Mouse (Mus musculus): ENCODE measurements around the gene Ntrk2. TPM values are rescaled to one million over a fixed set of nuclear protein-coding genes. Genes with fewer than 3 reads are reported as not detected.

Gene Ntrk2
- polyA plus RNA-seq, 1 experiment from 2014 or later: 45.0 TPM

GRCm38 (mm10) chr13:59147976-59148375, 341.6 kb downstream of the Ntrk2 start:
- Histone ChIP-seq H3K9me3 (ENCODE audit: control insufficient read depth, low read length) (no peaks in the 10 kb centered on the region), H3K4me1 (replicated peaks; ENCODE audit: control insufficient read depth, insufficient read depth, low read length) (peaks cover 17% of the 10 kb centered on the region; the same call in 1 of the 2 replicates), H3K4me3 (ENCODE audit: low read depth, low read length) (no peak overlapping the region), H3K9ac (ENCODE audit: low read length) (no peak overlapping the region), H3K27ac (ENCODE audit: low read depth, low read length) (peak overlapping the region; percentile 18; the same call in 1 of the 2 replicates), H3K4me2 (ENCODE audit: low read depth, low read length, severe bottlenecking) (no peak overlapping the region), H3K36me3 (ENCODE audit: control insufficient read depth, insufficient read depth, low read length) (no peaks in the 10 kb centered on the region), H3K27me3 (ENCODE audit: control insufficient read depth, insufficient read depth, low read length) (no peaks in the 10 kb centered on the region)
- ATAC-seq (replicated peaks; ENCODE audit: low FRiP score) (no peak), DNase-seq (ENCODE audit: low spot score) (no peak)
- WGBS: 37% methylated on average over 4 of the region's 4 CpGs

GRCm38 (mm10) chr13:59148793-59149192, 342.4 kb downstream of the Ntrk2 start:
- peaks cover 14% of the 10 kb centered on the region; the same call in 1 of the 2 replicates for H3K4me1 ChIP-seq (replicated peaks; ENCODE audit: control insufficient read depth, insufficient read depth, low read length)
- no peaks in the 10 kb centered on the region for H3K27me3 ChIP-seq (ENCODE audit: control insufficient read depth, insufficient read depth, low read length)
- ATAC-seq (replicated peaks; ENCODE audit: low FRiP score) (no peak), DNase-seq (ENCODE audit: low spot score) (no peak)
- 91% methylated on average over 10 of the region's 10 CpGs for WGBS
- no peak overlapping the region for H3K27ac ChIP-seq (ENCODE audit: low read depth, low read length)
- H3K4me2 ChIP-seq (ENCODE audit: low read depth, low read length, severe bottlenecking): no peak overlapping the region
- no peaks in the 10 kb centered on the region for H3K9me3 ChIP-seq (ENCODE audit: control insufficient read depth, low read length)
- no peak overlapping the region for H3K4me3 ChIP-seq (ENCODE audit: low read depth, low read length)
- no peak overlapping the region for H3K9ac ChIP-seq (ENCODE audit: low read length)
- no peaks in the 10 kb centered on the region for H3K36me3 ChIP-seq (ENCODE audit: control insufficient read depth, insufficient read depth, low read length)

DNA sequence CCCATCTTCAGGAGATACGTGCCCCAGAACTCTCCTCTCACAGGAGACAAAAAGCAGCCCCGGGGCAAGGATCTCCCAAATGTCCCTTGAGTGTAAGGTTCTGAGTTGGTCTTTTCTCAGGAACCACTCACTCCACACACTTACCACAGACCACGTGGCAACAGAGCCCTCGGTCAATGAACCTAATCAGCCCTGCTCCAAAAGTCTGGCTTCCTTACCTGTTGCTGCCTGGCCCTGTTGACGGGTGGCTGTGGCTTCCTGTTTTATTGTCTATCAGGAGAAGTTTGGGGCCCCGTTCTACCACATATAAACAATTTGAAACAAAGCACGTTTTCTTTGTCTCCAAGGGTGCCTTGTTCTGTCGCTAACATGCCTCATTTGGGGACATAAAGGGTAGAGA, 357.6 kb downstream of the Ntrk2 start:
- 88% methylated on average over 8 of the region's 8 CpGs for WGBS
- no peaks in the 10 kb centered on the region for H3K4me1 ChIP-seq (replicated peaks; ENCODE audit: control insufficient read depth, insufficient read depth, low read length)
- DNase-seq (ENCODE audit: low spot score) (no peak), ATAC-seq (replicated peaks; ENCODE audit: low FRiP score) (no peak)
- no peak overlapping the region for H3K4me3 ChIP-seq (ENCODE audit: low read depth, low read length)
- no peaks in the 10 kb centered on the region for H3K9me3 ChIP-seq (ENCODE audit: control insufficient read depth, low read length)
- H3K9ac ChIP-seq (ENCODE audit: low read length): no peak overlapping the region
- H3K27ac ChIP-seq (ENCODE audit: low read depth, low read length): no peak overlapping the region
- H3K27me3 ChIP-seq (ENCODE audit: control insufficient read depth, insufficient read depth, low read length): no peaks in the 10 kb centered on the region
- no peaks in the 10 kb centered on the region for H3K36me3 ChIP-seq (ENCODE audit: control insufficient read depth, insufficient read depth, low read length)
- no peak overlapping the region for H3K4me2 ChIP-seq (ENCODE audit: low read depth, low read length, severe bottlenecking)

- no peak for ATAC-seq (replicated peaks; ENCODE audit: low FRiP score)
- Histone ChIP-seq H3K4me2 (ENCODE audit: low read depth, low read length, severe bottlenecking) (no peak overlapping the region), H3K9ac (ENCODE audit: low read length) (no peak overlapping the region), H3K4me1 (replicated peaks; ENCODE audit: control insufficient read depth, insufficient read depth, low read length) (no peaks in the 10 kb centered on the region), H3K27ac (ENCODE audit: low read depth, low read length) (no peak overlapping the region), H3K27me3 (ENCODE audit: control insufficient read depth, insufficient read depth, low read length) (no peaks in the 10 kb centered on the region), H3K4me3 (ENCODE audit: low read depth, low read length) (no peak overlapping the region), H3K36me3 (ENCODE audit: control insufficient read depth, insufficient read depth, low read length) (no peaks in the 10 kb centered on the region), H3K9me3 (ENCODE audit: control insufficient read depth, low read length) (no peaks in the 10 kb centered on the region)
- 87% methylated on average over 8 of the region's 8 CpGs for WGBS
- DNase-seq (ENCODE audit: low spot score): no peak
These were observed 367.5 kb downstream of the Ntrk2 start for GRCm38 (mm10) chr13:59173840-59174239.

DNA sequence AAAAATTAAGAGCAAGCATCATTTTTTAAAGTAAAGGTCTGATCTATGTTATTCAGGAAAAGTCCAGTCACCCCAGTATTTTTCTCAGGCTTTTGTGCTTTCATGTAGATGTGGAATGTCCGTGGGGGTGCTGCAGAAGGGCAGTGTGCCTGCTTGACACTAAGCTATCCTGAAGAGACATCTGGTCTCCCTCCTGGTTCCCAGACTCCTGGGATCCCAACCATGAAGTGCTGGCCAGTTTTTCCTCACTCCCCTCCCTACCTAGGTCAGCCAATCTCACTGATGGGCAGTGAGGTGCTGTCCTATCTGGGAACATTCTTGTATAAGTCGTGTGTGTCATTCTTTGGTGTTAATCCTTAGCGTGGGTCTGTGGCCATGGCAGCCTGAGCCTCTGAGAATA, 369.7 kb downstream of the Ntrk2 start:
- Histone ChIP-seq H3K4me3 (ENCODE audit: low read depth, low read length) (no peak overlapping the region), H3K9ac (ENCODE audit: low read length) (no peak overlapping the region), H3K4me1 (replicated peaks; ENCODE audit: control insufficient read depth, insufficient read depth, low read length) (no peaks in the 10 kb centered on the region), H3K9me3 (ENCODE audit: control insufficient read depth, low read length) (no peaks in the 10 kb centered on the region), H3K27me3 (ENCODE audit: control insufficient read depth, insufficient read depth, low read length) (no peaks in the 10 kb centered on the region), H3K27ac (ENCODE audit: low read depth, low read length) (no peak overlapping the region), H3K4me2 (ENCODE audit: low read depth, low read length, severe bottlenecking) (no peak overlapping the region), H3K36me3 (ENCODE audit: control insufficient read depth, insufficient read depth, low read length) (no peaks in the 10 kb centered on the region)
- DNase-seq (ENCODE audit: low spot score) (no peak), ATAC-seq (replicated peaks; ENCODE audit: low FRiP score) (no peak)
- 69% methylated on average over 3 of the region's 3 CpGs for WGBS

GRCm38 (mm10) chr13:59176485-59176884, 370.1 kb downstream of the Ntrk2 start:
- Histone ChIP-seq H3K9me3 (ENCODE audit: control insufficient read depth, low read length) (no peaks in the 10 kb centered on the region), H3K27ac (ENCODE audit: low read depth, low read length) (no peak overlapping the region), H3K4me2 (ENCODE audit: low read depth, low read length, severe bottlenecking) (no peak overlapping the region), H3K4me3 (ENCODE audit: low read depth, low read length) (no peak overlapping the region), H3K36me3 (ENCODE audit: control insufficient read depth, insufficient read depth, low read length) (no peaks in the 10 kb centered on the region), H3K9ac (ENCODE audit: low read length) (no peak overlapping the region), H3K27me3 (ENCODE audit: control insufficient read depth, insufficient read depth, low read length) (no peaks in the 10 kb centered on the region), H3K4me1 (replicated peaks; ENCODE audit: control insufficient read depth, insufficient read depth, low read length) (no peaks in the 10 kb centered on the region)
- DNase-seq (ENCODE audit: low spot score): no peak
- WGBS: 84% methylated on average over 9 of the region's 9 CpGs
- no peak for ATAC-seq (replicated peaks; ENCODE audit: low FRiP score)

DNA sequence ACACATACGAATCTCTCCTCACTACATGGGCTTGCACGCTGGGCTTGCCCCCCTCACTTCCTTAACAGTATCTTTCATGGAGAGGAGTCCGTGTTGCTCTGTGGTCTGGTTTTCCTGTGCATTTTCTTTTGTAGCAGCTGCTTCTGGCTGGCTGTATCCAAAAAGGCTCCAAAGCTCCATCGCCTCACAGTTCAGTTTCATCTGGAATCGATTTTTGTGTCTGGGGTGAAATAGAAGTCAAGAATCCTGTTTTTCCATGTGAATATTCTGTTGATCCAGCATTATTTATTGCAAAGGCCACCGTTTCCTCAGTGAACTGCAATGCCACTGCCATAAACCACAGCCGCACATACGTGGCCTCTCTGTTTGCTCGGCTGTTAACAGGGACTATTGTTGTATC, 370.6 kb downstream of the Ntrk2 start:
- Histone ChIP-seq H3K4me1 (replicated peaks; ENCODE audit: control insufficient read depth, insufficient read depth, low read length) (no peaks in the 10 kb centered on the region), H3K36me3 (ENCODE audit: control insufficient read depth, insufficient read depth, low read length) (no peaks in the 10 kb centered on the region), H3K27ac (ENCODE audit: low read depth, low read length) (no peak overlapping the region), H3K27me3 (ENCODE audit: control insufficient read depth, insufficient read depth, low read length) (no peaks in the 10 kb centered on the region), H3K9me3 (ENCODE audit: control insufficient read depth, low read length) (no peaks in the 10 kb centered on the region), H3K4me3 (ENCODE audit: low read depth, low read length) (no peak overlapping the region), H3K9ac (ENCODE audit: low read length) (no peak overlapping the region), H3K4me2 (ENCODE audit: low read depth, low read length, severe bottlenecking) (no peak overlapping the region)
- ATAC-seq (replicated peaks; ENCODE audit: low FRiP score): no peak
- 77% methylated on average over 9 of the region's 9 CpGs for WGBS
- no peak for DNase-seq (ENCODE audit: low spot score)

DNA sequence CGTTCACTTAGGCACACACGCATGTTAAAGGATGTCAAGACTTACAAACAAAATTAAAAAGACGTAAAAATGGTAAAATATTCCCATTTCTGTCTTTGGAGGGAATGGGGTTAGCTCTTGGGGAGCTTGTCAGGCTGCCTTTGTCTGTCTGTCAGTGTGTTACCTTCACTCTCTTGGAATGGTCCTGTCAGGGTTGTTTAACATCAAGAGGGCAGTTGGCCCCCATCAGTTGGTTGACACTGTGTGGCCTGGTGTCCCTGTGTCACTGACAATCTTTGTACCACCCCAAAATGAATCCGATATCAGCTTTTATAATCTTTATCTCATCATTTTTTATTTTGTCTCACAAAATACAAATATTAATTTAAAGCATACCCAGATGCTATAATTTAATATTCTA, 373.6 kb downstream of the Ntrk2 start:
- no peaks in the 10 kb centered on the region for H3K9me3 ChIP-seq (ENCODE audit: control insufficient read depth, low read length)
- no peaks in the 10 kb centered on the region for H3K36me3 ChIP-seq (ENCODE audit: control insufficient read depth, insufficient read depth, low read length)
- no peak overlapping the region for H3K4me3 ChIP-seq (ENCODE audit: low read depth, low read length)
- no peak overlapping the region for H3K27ac ChIP-seq (ENCODE audit: low read depth, low read length)
- H3K27me3 ChIP-seq (ENCODE audit: control insufficient read depth, insufficient read depth, low read length): no peaks in the 10 kb centered on the region
- 92% methylated on average over 4 of the region's 4 CpGs for WGBS
- H3K9ac ChIP-seq (ENCODE audit: low read length): no peak overlapping the region
- no peak for DNase-seq (ENCODE audit: low spot score)
- no peak for ATAC-seq (replicated peaks; ENCODE audit: low FRiP score)
- H3K4me1 ChIP-seq (replicated peaks; ENCODE audit: control insufficient read depth, insufficient read depth, low read length): no peaks in the 10 kb centered on the region
- no peak overlapping the region for H3K4me2 ChIP-seq (ENCODE audit: low read depth, low read length, severe bottlenecking)

DNA sequence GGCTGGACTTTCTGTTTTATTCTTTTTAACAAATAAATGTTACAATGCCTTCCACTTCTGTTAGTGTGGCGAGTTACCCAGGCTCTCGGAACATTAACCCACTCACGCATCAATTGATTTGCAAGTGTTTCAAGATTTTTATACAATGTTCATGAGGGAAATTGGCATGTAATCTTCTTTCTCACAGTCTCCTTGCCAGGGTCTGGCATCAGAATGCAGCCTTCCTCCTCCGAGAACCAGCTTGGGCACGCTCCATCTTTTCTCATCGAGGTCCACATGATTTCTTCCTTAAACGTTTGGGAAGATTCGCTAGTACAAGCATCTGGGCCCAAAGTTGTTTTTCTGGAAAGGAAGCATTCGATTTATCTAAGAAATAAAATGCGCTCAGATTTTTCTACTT, 374.4 kb downstream of the Ntrk2 start:
- ATAC-seq (replicated peaks; ENCODE audit: low FRiP score) (no peak), DNase-seq (ENCODE audit: low spot score) (no peak)
- no peak overlapping the region for H3K27ac ChIP-seq (ENCODE audit: low read depth, low read length)
- H3K9me3 ChIP-seq (ENCODE audit: control insufficient read depth, low read length): no peaks in the 10 kb centered on the region
- no peak overlapping the region for H3K4me3 ChIP-seq (ENCODE audit: low read depth, low read length)
- 87% methylated on average over 10 of the region's 10 CpGs for WGBS
- no peak overlapping the region for H3K9ac ChIP-seq (ENCODE audit: low read length)
- no peaks in the 10 kb centered on the region for H3K36me3 ChIP-seq (ENCODE audit: control insufficient read depth, insufficient read depth, low read length)
- no peaks in the 10 kb centered on the region for H3K27me3 ChIP-seq (ENCODE audit: control insufficient read depth, insufficient read depth, low read length)
- no peaks in the 10 kb centered on the region for H3K4me1 ChIP-seq (replicated peaks; ENCODE audit: control insufficient read depth, insufficient read depth, low read length)
- H3K4me2 ChIP-seq (ENCODE audit: low read depth, low read length, severe bottlenecking): no peak overlapping the region
